Mouse (Mus musculus) testis, adult 2 months (tissue): ENCODE measurements around the gene U2af2.

Experiments used
- CTCF ChIP-seq: fragments of 200-500 bp; IDR thresholded peaks from 2 replicates; pipeline ENCODE4 v1.5.1; 2012; ENCODE audit warnings: low read depth, mild to moderate bottlenecking, inconsistent platforms, low read length, moderate library complexity; ENCODE audit not compliant: control insufficient read depth, insufficient read depth, insufficient replicate concordance
- POLR2A ChIP-seq: fragments of 200-500 bp; IDR thresholded peaks from 2 replicates; pipeline ENCODE4 v1.6.1; 2012; ENCODE audit warnings: low read depth, mild to moderate bottlenecking, inconsistent platforms, low read length, moderate library complexity; ENCODE audit not compliant: control insufficient read depth

DNA sequence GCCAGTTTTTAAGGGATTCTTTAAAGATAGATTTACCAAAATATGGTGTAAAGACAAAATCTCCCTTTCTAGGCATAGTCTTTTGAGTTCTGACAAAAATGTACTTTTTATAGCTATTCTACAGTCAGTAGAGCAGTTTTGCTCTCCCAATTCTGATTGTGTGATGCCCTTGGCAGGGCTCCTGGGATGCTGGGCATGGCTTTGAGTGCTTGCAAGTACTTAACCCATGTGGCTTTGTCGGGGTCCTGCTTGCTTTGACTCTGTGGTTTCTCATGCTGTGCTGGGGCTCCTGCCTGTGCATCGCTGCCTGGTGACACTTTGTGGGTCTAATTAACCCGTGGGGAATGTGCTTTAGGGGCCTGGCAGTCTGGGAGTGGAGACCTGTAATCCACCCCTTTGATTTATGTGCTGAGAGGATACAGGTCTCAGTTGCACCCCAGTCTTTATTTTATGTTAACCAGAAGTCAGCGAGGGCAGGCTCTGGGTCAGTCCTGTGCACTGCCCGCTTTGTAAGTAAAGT is 25.0 kb downstream of the U2af2 start:
- TF ChIP-seq POLR2A (no peak), CTCF (no peak)
